Mouse (Mus musculus): ENCODE results near the gene Kremen1. TPM values are rescaled to one million over a fixed set of nuclear protein-coding genes. Genes with fewer than 3 reads are reported as not detected.

Kremen1 gene
- polyA plus RNA-seq, 2 experiments: 0.47 to 0.95 TPM

DNA sequence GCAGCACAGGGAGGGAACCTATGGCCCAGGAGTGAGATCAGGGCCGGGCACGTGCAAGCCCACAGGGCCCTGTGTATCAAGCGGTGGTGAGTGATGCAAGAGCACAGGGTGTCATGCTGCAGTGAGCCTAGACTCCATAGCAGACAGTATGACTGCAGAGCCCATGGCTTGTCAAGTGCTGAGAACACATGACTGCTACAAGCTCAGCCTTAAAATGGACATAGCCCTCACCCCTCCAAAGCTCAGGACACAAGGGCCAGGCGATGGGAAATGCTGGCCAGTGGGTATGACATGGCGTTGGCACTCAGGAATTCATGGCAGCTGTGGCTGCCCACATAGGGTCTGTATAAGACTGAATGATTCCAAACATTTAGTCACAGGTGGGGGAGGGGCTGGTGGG lies 64.3 kb downstream of the Kremen1 start:
- no peak overlapping the region for H3K9ac ChIP-seq (replicated peaks)
- H3K4me3 ChIP-seq (ENCODE audit: insufficient read depth in 1 of 2, low read depth in 2 of 2, low read length in 2 of 2): no peak overlapping the region
- H3K9me3 ChIP-seq (ENCODE audit: control insufficient read depth, low read length): no peaks in the 10 kb centered on the region
- ATAC-seq (ENCODE audit: insufficient read depth) (0 out of 2 replicates have a peak, but pooled peaks have one; percentile 37), DNase-seq (ENCODE audit: low read depth in 3 of 3, low spot score in 3 of 3) (no peak)
- WGBS (ENCODE audit: insufficient replicate concordance): 68% methylated on average over 5 of the region's 5 CpGs
- no peak for TF ChIP-seq CTCF (IDR thresholded peaks at IDR 0.05; ENCODE audit: low read depth)
- no peak for TF ChIP-seq EP300 (IDR thresholded peaks at IDR 0.05; ENCODE audit: low read depth)
- H3K4me1 ChIP-seq (replicated peaks; ENCODE audit: control insufficient read depth in 2 of 2, insufficient read depth in 2 of 2, low read length in 1 of 2): peaks cover 0 to 5% of the 10 kb centered on the region in 2 experiments; a peak in 1 of 4 replicates
- H3K36me3 ChIP-seq (replicated peaks; ENCODE audit: control insufficient read depth, insufficient read depth, low read depth): no peaks in the 10 kb centered on the region
- H3K27ac ChIP-seq: no peak overlapping the region
- no peaks in the 10 kb centered on the region for H3K27me3 ChIP-seq (ENCODE audit: control insufficient read depth, insufficient read depth, low read length)
- H3K4me2 ChIP-seq (ENCODE audit: low read depth): no peak overlapping the region

DNA sequence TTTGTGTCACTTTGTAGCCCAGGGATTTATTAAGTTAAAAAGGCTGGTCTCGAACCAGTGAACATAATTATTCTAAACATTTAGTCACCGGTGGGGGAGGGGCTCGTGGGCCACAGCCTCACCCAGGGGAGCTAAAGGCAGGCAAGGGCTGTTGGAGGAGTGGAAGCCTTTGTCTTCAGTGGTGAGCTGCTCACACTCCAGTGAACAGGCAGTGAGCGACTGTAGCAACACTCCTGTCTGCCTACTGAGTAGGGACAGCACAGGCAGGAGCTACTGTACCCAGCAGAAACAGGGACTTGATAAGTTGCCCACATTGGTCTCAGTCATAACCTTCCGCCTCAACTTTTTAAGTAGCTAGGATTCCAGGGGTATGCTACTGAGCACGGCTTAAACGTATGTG lies 64.8 kb downstream of the Kremen1 start:
- DNase-seq (ENCODE audit: low read depth in 3 of 3, low spot score in 3 of 3): no peak
- TF ChIP-seq CTCF (IDR thresholded peaks at IDR 0.05; ENCODE audit: low read depth) (no peak), EP300 (IDR thresholded peaks at IDR 0.05; ENCODE audit: low read depth) (no peak)
- Histone ChIP-seq H3K4me3 (ENCODE audit: insufficient read depth in 1 of 2, low read depth in 2 of 2, low read length in 2 of 2) (no peak overlapping the region), H3K36me3 (replicated peaks; ENCODE audit: control insufficient read depth, insufficient read depth, low read depth) (no peaks in the 10 kb centered on the region), H3K4me2 (ENCODE audit: low read depth) (no peak overlapping the region), H3K4me1 (replicated peaks; ENCODE audit: control insufficient read depth in 2 of 2, insufficient read depth in 2 of 2, low read length in 1 of 2) (peaks cover 0 to 5% of the 10 kb centered on the region in 2 experiments; a peak in 1 of 4 replicates), H3K9ac (replicated peaks) (no peak overlapping the region), H3K27me3 (ENCODE audit: control insufficient read depth, insufficient read depth, low read length) (no peaks in the 10 kb centered on the region), H3K9me3 (ENCODE audit: control insufficient read depth, low read length) (no peaks in the 10 kb centered on the region), H3K27ac (no peak overlapping the region)
- ATAC-seq (ENCODE audit: insufficient read depth): no peak
- 59% methylated on average over 7 of the region's 7 CpGs for WGBS (ENCODE audit: insufficient replicate concordance)

DNA sequence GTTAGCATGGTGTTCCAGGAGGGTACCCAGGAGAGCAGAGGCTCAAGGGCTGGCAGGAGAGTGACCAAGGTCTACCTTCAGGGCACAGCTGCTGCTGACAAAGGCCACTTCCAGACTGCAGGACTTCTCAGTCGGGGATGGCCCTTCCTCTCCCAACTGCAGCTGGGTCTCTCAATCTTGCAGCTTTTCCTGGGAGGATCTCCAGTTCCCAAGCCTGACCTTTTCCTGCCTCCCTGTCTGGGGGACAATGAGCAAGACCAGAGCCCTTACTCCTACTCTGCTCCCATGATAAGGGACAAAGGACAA lies 67.8 kb downstream of the Kremen1 start:
- no peaks in the 10 kb centered on the region for H3K36me3 ChIP-seq (replicated peaks; ENCODE audit: control insufficient read depth, insufficient read depth, low read depth)
- no peak overlapping the region for H3K4me3 ChIP-seq (ENCODE audit: insufficient read depth in 1 of 2, low read depth in 2 of 2, low read length in 2 of 2)
- no peaks in the 10 kb centered on the region for H3K27me3 ChIP-seq (ENCODE audit: control insufficient read depth, insufficient read depth, low read length)
- TF ChIP-seq CTCF (IDR thresholded peaks at IDR 0.05; ENCODE audit: low read depth): no peak
- TF ChIP-seq EP300 (IDR thresholded peaks at IDR 0.05; ENCODE audit: low read depth): no peak
- DNase-seq (ENCODE audit: low read depth in 3 of 3, low spot score in 3 of 3): no peak
- no peaks in the 10 kb centered on the region for H3K9me3 ChIP-seq (ENCODE audit: control insufficient read depth, low read length)
- ATAC-seq (ENCODE audit: insufficient read depth): no peak
- H3K27ac ChIP-seq: no peak overlapping the region
- H3K4me2 ChIP-seq (ENCODE audit: low read depth): no peak overlapping the region
- peaks cover 0 to 6% of the 10 kb centered on the region in 2 experiments; a peak in 1 of 4 replicates for H3K4me1 ChIP-seq (replicated peaks; ENCODE audit: control insufficient read depth in 2 of 2, insufficient read depth in 2 of 2, low read length in 1 of 2)
- WGBS (ENCODE audit: insufficient replicate concordance): 31% methylated on average over 1 of the region's 1 CpGs
- no peak overlapping the region for H3K9ac ChIP-seq (replicated peaks)

DNA sequence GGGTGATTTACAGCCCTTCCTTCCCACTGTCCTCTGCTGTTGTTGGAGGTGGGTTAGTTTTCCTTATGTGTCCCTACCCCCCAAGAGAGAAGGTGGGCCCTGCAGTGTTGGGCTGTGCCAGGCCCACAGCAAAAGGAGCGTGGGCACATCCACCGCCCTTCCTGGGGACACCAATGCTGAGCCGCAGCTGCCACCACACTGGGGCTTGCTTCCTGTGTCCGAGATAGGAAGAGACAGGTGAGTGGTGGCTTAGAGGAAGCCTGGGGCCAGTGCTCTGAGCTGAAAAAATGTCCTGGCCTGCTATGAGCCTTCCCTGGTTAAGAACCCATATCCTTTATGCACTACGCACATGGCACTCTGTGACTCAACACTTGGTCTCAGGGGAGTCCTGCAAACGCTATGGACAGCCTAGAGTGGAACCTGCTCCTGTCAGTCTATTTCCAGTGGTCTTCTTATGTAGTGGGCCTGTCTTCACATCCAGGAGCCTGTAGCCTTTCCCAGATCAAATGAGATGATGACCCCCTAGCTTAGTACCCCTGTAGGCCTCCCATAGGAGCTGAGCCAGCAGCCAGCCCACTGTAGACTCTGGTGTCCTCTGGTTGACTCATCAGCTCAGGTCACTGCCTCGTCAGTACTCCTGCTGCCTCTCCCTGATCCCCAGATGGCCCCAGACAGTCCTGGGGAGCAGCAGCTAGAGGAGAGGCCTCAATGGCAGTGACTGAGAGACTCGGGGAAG lies 68.3 kb downstream of the Kremen1 start:
- Histone ChIP-seq H3K4me3 (ENCODE audit: insufficient read depth in 1 of 2, low read depth in 2 of 2, low read length in 2 of 2) (no peak overlapping the region), H3K4me2 (ENCODE audit: low read depth) (no peak overlapping the region), H3K27ac (no peak overlapping the region), H3K4me1 (replicated peaks; ENCODE audit: control insufficient read depth in 2 of 2, insufficient read depth in 2 of 2, low read length in 1 of 2) (peaks cover 0 to 6% of the 10 kb centered on the region in 2 experiments; a peak in 1 of 4 replicates), H3K9ac (replicated peaks) (no peak overlapping the region), H3K27me3 (ENCODE audit: control insufficient read depth, insufficient read depth, low read length) (no peaks in the 10 kb centered on the region), H3K9me3 (ENCODE audit: control insufficient read depth, low read length) (no peaks in the 10 kb centered on the region), H3K36me3 (replicated peaks; ENCODE audit: control insufficient read depth, insufficient read depth, low read depth) (no peaks in the 10 kb centered on the region)
- DNase-seq (ENCODE audit: low read depth in 3 of 3, low spot score in 3 of 3) (no peak), ATAC-seq (ENCODE audit: insufficient read depth) (no peak)
- no peak for TF ChIP-seq EP300 (IDR thresholded peaks at IDR 0.05; ENCODE audit: low read depth)
- TF ChIP-seq CTCF (IDR thresholded peaks at IDR 0.05; ENCODE audit: low read depth): no peak
- WGBS (ENCODE audit: insufficient replicate concordance): 44% methylated on average over 8 of the region's 8 CpGs

DNA sequence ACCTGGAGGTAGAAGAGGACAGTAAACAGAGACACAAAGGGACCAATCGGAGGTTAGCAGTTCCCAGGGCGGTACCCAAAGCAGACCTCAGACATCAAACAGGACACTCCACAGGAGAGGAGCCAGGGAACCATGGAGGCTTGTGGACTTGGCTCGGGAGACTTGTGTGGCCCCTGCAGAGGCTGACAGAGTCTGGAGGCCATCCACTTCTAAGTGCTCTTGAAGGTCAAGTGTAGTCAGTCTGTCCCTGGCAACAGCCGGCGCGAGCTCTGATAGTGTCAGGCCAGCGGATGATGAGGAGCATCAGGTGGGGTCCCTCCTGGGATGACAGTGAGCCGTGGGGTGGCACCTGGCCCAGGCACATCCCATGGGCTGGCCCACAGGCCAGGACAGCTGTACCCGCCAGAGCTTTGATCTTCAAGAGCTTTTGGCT lies 69.3 kb downstream of the Kremen1 start:
- Histone ChIP-seq H3K4me2 (ENCODE audit: low read depth) (no peak overlapping the region), H3K36me3 (replicated peaks; ENCODE audit: control insufficient read depth, insufficient read depth, low read depth) (no peaks in the 10 kb centered on the region), H3K27ac (no peak overlapping the region), H3K4me1 (replicated peaks; ENCODE audit: control insufficient read depth in 2 of 2, insufficient read depth in 2 of 2, low read length in 1 of 2) (peaks cover 0 to 6% of the 10 kb centered on the region in 2 experiments; a peak in 1 of 4 replicates), H3K4me3 (ENCODE audit: insufficient read depth in 1 of 2, low read depth in 2 of 2, low read length in 2 of 2) (no peak overlapping the region), H3K27me3 (ENCODE audit: control insufficient read depth, insufficient read depth, low read length) (no peaks in the 10 kb centered on the region), H3K9me3 (ENCODE audit: control insufficient read depth, low read length) (no peaks in the 10 kb centered on the region), H3K9ac (replicated peaks) (no peak overlapping the region)
- no peak for TF ChIP-seq CTCF (IDR thresholded peaks at IDR 0.05; ENCODE audit: low read depth)
- no peak for TF ChIP-seq EP300 (IDR thresholded peaks at IDR 0.05; ENCODE audit: low read depth)
- ATAC-seq (ENCODE audit: insufficient read depth): no peak
- no peak for DNase-seq (ENCODE audit: low read depth in 3 of 3, low spot score in 3 of 3)
- 62% methylated on average over 9 of the region's 9 CpGs for WGBS (ENCODE audit: insufficient replicate concordance)
